Mouse (Mus musculus) heart, postnatal 4 days (tissue): Measurements from ENCODE around the gene Cux1. TPM values are rescaled to one million over a fixed set of nuclear protein-coding genes. Genes with fewer than 3 reads are reported as not detected.

Experiments used
- DNase-seq: peaks from one replicate; pipeline ENCODE4 v3.0.0; 2021
- total RNA-seq, 2 experiments: library from RNA; stranded (reverse); gene quantifications; 2 replicates each; pipeline ENCODE4 v1.2.3; 2021

Cux1 gene
- total RNA-seq, 2 experiments from 2014 or later, result 126 to 131 TPM

DNA sequence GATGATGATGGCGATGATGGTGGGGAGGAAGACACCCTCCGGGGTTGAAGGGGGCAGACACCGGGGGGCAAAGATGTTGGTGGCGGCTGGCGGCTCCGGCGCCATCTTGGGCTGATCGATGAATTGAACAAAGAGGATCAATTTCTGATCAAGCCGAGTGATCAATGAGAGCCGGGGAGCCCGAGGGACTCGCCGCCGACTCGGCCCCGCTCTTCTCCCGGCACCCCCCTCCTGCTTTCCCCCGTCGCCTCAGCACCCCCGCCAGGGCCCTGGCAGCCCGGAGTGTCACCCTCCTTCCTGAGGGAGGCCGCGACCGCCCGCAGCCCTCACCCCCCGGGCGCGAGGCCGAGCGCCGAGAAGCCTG, 496 bp downstream of the Cux1 start:
- no peak for DNase-seq

GRCm38 (mm10) chr5:136566001-136566811, 1.1 kb downstream of the Cux1 start:
- peak; percentile 68 for DNase-seq

DNA sequence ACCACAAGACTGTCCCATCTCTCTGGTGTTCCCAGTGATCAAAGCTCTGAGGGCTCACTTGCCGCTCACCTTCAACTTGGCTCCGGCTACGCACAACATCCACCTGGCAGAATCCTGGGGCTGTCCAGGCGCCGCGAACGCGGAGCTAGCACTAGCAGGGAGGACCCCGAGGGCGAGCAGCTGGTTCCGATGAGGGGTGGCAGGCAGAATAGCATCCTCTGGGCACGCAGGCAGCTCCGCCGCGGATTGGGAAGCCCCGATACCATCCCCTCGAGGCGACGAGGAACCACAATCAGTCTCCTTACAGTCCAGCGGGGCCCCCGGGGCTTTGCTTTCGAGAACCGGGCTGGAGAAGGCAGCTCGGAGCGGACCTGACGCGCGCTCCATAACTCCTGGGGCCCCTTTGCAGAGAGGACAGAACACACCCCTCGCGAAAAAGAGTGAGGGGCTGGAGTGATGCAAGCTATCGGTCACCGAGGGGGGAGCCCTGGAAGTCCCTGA, 1.9 kb downstream of the Cux1 start:
- DNase-seq, result peak; percentile 55

DNA sequence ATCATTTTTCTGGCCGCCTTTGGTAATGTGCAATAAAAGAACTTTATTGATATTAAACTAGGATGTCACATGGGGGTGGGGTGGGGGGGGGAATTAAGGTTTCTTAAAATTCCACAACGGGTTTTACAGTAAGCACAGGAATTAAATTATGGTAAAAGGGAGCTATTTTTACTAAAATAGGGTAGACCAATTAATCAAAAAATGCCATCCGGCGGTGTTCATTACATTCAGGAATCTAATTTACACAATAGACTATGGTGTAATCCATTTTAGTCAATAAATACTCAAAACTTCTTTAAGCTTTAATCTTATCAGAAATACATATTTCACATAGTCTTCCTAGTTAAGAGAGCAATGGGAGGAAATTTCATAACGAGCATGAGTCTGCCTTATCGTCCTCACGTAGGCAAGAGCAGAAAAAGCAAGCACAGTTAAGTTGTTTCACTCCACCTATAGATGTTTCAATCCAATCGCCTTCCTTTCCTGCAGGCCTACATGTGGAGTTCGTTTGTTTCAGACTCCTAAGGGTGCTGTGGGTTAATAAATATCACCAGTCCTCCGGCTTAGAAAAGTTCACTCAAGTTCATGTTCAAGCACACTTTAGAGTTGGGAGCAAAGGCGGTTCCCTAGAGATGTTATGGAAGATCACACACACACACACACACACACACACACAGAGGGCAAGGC, 2.5 kb downstream of the Cux1 start:
- no peak for DNase-seq

- no peak for DNase-seq
Observed at GRCm38 (mm10) chr5:136563996-136564395, 3.3 kb downstream of the Cux1 start.

- no peak for DNase-seq
Observed at GRCm38 (mm10) chr5:136563104-136563503, 4.2 kb downstream of the Cux1 start.

DNA sequence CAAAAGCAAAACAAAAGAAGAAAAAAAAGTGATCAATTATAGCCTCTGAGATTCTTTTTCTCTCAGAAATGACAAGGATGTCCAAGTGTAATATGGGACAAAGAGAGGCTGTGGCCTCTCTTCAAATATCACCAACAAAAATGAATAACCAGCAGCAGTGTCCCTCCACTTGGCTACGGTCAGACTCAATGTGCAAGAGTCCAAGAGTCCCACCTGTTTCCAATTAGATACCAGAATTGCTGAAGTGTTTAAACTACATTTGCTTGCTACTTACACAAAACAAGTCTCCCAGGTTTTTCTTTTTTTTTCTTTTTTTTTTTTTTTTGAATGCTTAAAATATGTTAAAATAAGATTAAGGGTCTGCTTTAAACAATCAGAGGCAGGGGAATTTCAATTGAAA, 5.1 kb downstream of the Cux1 start:
- no peak for DNase-seq

DNA sequence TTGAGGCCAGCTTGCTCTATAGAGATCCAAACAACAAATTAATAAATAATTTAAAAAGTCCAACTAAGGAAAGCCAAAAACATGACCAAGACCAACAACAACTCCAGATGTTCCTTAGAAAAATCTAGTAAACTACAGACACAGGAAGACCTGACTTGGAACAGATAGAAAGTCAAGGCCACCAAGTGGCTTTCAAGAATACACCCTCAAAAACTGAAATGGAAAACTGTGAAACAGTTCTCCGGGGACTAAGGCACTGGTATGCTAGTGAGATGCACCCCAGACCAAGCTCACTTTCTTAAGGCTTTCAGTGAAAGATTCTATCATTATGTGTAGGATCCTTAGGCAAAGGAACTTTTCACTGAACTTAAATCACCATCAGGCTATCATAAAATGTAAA, 5.6 kb downstream of the Cux1 start:
- DNase-seq, result no peak

- no peak for DNase-seq
Observed at GRCm38 (mm10) chr5:136560656-136561055, 6.6 kb downstream of the Cux1 start.

- no peak for DNase-seq
Observed at GRCm38 (mm10) chr5:136557446-136557845, 9.8 kb downstream of the Cux1 start.

- DNase-seq, result no peak
Observed at GRCm38 (mm10) chr5:136556328-136557262, 10.7 kb downstream of the Cux1 start.

GRCm38 (mm10) chr5:136555703-136556102, 11.6 kb downstream of the Cux1 start:
- DNase-seq, result peak; percentile 79

GRCm38 (mm10) chr5:136552832-136553231, 14.5 kb downstream of the Cux1 start:
- DNase-seq, result no peak

GRCm38 (mm10) chr5:136552093-136552492, 15.2 kb downstream of the Cux1 start:
- DNase-seq, result no peak

DNA sequence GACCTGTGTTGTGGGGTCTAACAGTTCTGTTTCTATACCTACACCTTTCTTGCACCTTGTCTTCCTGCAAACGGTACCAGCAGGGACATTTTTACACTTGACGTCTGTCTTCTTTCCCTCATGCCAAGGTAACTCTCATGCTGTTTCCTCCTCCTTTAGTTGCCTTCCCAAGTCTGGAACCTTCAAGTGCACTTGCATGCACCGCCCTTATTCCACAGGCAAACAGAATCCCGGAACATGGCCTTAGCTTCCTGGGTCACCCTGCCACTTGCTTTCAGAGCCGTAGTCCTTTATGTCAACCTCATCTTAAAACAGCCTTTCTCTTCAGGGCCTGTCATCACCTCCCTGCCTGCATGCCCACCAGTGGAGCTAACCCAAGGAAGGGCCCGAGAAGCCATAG, 15.7 kb downstream of the Cux1 start:
- DNase-seq, result no peak

DNA sequence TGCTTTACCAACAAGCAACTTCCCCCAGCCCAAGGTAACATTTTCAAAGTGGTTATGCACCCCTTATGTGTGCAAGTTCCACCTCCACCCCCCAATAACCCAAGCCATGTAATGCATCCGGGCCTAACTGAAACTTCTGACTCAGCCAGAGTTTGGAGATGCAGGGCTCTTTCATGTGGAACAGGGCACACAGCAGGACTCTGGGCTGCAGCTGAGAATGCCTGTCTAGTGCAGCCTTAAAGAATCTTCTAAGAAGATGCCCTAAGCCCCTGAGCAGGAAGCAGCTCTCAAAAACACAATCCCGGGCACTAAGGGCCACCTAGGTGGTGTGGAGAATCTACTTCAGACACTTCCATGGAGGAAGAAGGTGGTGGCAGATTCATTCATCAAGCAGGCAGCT, 16.6 kb downstream of the Cux1 start:
- no peak for DNase-seq

- no peak for DNase-seq
Observed at GRCm38 (mm10) chr5:136548776-136549175, 18.5 kb downstream of the Cux1 start.

- DNase-seq, result no peak
Observed at GRCm38 (mm10) chr5:136545061-136545460, 22.2 kb downstream of the Cux1 start.

DNA sequence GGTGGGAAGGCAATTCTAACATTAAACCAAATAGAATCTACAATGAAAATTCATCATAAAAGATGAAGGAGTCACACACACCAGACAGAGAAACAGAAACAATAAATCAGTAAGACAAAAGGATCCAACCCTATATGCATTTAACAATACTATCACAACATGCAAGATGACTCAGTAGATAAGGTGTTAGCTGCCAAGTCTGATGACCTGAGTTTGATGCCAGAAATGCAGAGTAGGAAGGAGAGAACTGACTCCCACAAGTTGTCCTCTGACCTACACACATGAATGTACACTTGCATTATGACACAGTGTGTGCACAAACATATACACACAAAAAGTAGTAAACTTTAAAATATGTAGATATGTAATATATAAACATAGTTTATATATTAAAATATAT, 24.1 kb downstream of the Cux1 start:
- no peak for DNase-seq

- peak; percentile 86 for DNase-seq
Observed at GRCm38 (mm10) chr5:136540952-136541351, 26.3 kb downstream of the Cux1 start.

DNA sequence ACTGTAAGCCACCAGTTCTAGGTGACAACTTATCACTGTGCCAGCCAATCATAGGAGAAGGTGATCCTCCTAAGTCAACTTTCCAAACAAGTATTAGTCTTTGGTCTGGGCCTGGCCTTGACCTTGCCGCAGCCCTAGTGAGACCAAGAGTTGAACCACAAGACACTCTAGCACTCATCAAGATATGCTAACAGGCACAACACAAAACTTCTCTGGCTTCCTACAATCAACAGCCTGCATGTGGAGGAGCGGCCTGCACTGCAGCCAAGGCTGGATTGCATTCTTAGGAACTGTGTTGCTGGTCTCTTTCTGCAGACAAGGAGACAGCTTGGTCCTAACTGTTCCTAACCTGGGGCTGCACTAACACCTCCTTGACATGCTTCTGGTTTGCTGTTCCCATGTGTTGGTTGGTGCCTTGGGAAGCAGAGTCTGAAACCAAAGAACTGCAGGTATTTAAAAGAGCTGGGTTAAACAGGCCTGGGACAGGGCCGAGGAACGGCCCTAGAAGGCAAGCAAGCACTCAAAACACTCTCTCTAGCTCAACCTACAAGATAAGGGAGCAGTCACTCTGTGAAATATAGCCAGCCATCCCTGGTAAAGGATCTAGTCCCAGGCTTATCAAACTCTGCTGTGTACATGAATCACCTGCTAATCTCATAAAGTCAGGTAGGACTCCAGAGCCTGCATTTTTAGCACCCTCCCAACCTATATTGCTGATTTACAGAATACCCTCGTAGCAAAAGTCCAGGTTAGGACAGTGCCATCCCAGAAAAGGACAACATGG, 27.0 kb downstream of the Cux1 start:
- no peak for DNase-seq

DNA sequence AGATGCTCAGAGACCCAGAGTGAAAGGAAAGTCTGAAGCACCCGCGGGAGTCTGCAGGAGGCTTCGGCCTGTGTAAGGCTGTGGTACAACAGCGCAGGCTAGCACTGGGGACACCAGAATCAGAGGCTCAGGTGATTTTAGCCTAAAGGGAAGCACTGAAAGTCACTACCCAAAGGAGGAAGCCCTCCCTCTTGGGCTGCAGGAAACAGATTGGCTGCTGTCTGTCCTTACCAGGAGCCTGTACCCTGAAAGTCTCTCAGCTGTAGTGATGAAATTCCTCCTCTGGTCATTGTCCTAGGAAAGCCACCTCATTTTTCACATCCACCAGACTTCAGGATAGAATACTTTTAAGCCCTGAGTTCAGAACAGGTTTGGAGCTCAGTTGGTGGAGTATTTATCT, 30.5 kb downstream of the Cux1 start:
- DNase-seq, result no peak
